10 mouse cellular contexts compared by ENCODE assay signal in the genomic region with DNA sequence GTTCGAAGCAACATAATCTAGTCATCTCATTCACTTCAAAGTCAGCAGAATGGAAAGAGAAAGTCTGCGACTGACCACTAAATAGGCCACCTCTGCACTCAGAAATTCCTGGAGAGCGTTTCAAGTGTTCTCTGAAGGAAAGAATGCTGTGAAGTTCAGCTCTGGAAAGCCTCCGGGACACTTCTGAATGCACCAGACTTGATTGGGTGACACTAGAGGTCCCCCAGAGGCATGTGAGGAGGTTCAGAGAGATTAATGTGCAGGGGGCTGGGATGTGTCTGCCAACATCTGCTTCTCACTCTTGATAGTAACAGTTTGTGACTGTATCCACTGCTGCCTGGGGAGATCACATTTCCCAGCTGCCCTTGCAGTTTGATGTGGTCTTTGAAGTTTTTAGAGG. TPM values are rescaled to one million over a fixed set of nuclear protein-coding genes. Genes with fewer than 3 reads are reported as not detected.
DNase-seq lines count a peak whose midpoint lies in the region; TF ChIP-seq lines count a peak whose summit lies in the region.
"Had no signal": no experiment of that assay in that cellular context is flagged by ENCODE, and none has a peak within 500 bp of the region (broad histone marks: within the 10 kb centered on the region; RNA-seq: fewer than 3 reads in every experiment).

No protein-coding gene starts in this region.

- H3K27ac ChIP-seq in gastrocnemius, adult 2 months: no peak overlapping the region
- H3K27ac ChIP-seq: embryonic facial prominence, embryonic 15.5 days; liver, embryonic 14.5 days had no signal

- intact Hi-C loops in gastrocnemius, adult 2 months (cut with DNase I): loop anchor here (5.0 kb wide), 1 partner anchor 42 kb away; no protein-coding TSS in a partner anchor
- intact Hi-C loops in heart, postnatal 10 days (cut with DNase I): loop anchor here (5.0 kb wide), 1 partner anchor 57 kb away; no protein-coding TSS in a partner anchor

- peak overlapping the region; percentile 11; the same call in 1 of the 2 replicates for H3K4me3 ChIP-seq in gastrocnemius, adult 2 months
- H3K4me3 ChIP-seq: embryonic facial prominence, embryonic 15.5 days had no signal

- DNase-seq in gastrocnemius, adult 2 months: no peak
- no peak for DNase-seq in gastrocnemius, adult 18-20 months (ENCODE audit: low spot score)
- peak; percentile 54 for DNase-seq in embryo, embryonic 9.5 days (ENCODE audit: extremely low spot score)
- peak; percentile 61 to 80 for DNase-seq in heart, postnatal 10 days
- peak; percentile 29 to 72 for DNase-seq in lung, postnatal 4 days
- DNase-seq in left cerebral cortex, adult 18-20 months (ENCODE audit: low spot score in 2 of 2): no peak
- DNase-seq in left cerebral cortex, adult 9 months (ENCODE audit: low spot score in 2 of 2): no peak
- DNase-seq in frontal cortex, adult 2 months (ENCODE audit: extremely low spot score in 1 of 2, low spot score in 1 of 2): no peak

- no peak for TF ChIP-seq CTCF in gastrocnemius, adult 2 months (IDR thresholded peaks at IDR 0.05)

RNA-seq across cellular contexts. Expression of gene Popdc3, which starts 52.1 kb away (rescaled TPM):
- 10 to 100 TPM; 48.9 to 54.2 TPM for total RNA-seq in gastrocnemius, adult 2 months (2021)
- 10 to 100 TPM; 50.9 to 64.4 TPM for total RNA-seq in gastrocnemius, adult 18-20 months (2021)
- 10 to 100 TPM; 22.1 to 22.7 TPM for total RNA-seq in heart, postnatal 10 days (2021)
- total RNA-seq in left cerebral cortex, adult 18-20 months (2021): 1 to 10 TPM in 1 of 2 experiments, under 1 TPM in 1; 0.89 to 1.2 TPM
- polyA plus RNA-seq in frontal cortex, adult 2 months (2012; rRNA removed): 0.22 and 0.59 TPM in 2 replicates

Comparison
In these comparisons a context has a peak if more than half of its experiments do, and no peak if none do; other contexts are left out.
1. DNase-seq: peak in embryo, embryonic 9.5 days (single experiment), heart, postnatal 10 days (2 of 2) and lung, postnatal 4 days (2 of 2); none in gastrocnemius, adult 2 months (single experiment), gastrocnemius, adult 18-20 months (single experiment), left cerebral cortex, adult 18-20 months (0 of 2), left cerebral cortex, adult 9 months (0 of 2) and frontal cortex, adult 2 months (0 of 2).
2. RNA of gene Popdc3, which starts 52.1 kb away (total RNA-seq): 50.9 to 64.4 TPM in gastrocnemius, adult 18-20 months, 48.9 to 54.2 TPM in gastrocnemius, adult 2 months and 22.1 to 22.7 TPM in heart, postnatal 10 days; 0.89 to 1.2 TPM in left cerebral cortex, adult 18-20 months; every median in the first group is over 10 times any median in the second.